Mouse (Mus musculus): ENCODE results near the gene Arpc2. TPM values are rescaled to one million over a fixed set of nuclear protein-coding genes. Genes with fewer than 3 reads are reported as not detected.

The Arpc2 gene
- polyA plus RNA-seq, 1 experiment = 281 TPM

- TF ChIP-seq CEBPB (IDR thresholded peaks at IDR 0.05; ENCODE audit: low read depth) = no peak
- no peak for TF ChIP-seq MAX (IDR thresholded peaks at IDR 0.05)
- TF ChIP-seq USF1 (IDR thresholded peaks at IDR 0.05; ENCODE audit: low read depth) = no peak
- TF ChIP-seq CTCF (IDR thresholded peaks at IDR 0.05; ENCODE audit: control insufficient read depth, insufficient read depth, insufficient read length) = no peak
These were observed 67.8 kb downstream of the Arpc2 start for GRCm38 (mm10) chr1:74303509-74304338.

GRCm38 (mm10) chr1:74304339-74304790, 68.5 kb downstream of the Arpc2 start:
- Histone ChIP-seq H3K4me3 (ENCODE audit: insufficient read depth, poor library complexity, severe bottlenecking) (peak overlapping the region; percentile 47), H3K79me3 (ENCODE audit: low read depth) (peaks cover 37% of the 10 kb centered on the region), H3K27me3 (ENCODE audit: control insufficient read depth, insufficient read depth, insufficient read length) (no peaks in the 10 kb centered on the region), H3ac (ENCODE audit: control insufficient read depth, insufficient read length, low read depth) (peak overlapping the region; percentile 91), H3K36me3 (ENCODE audit: control insufficient read depth, insufficient read depth) (no peaks in the 10 kb centered on the region), H3K79me2 (ENCODE audit: control insufficient read depth, insufficient read depth) (peaks cover 47% of the 10 kb centered on the region)
- TF ChIP-seq CEBPB (IDR thresholded peaks at IDR 0.05; ENCODE audit: low read depth) = no peak
- no peak for TF ChIP-seq MAX (IDR thresholded peaks at IDR 0.05)
- no peak for TF ChIP-seq CTCF (IDR thresholded peaks at IDR 0.05; ENCODE audit: control insufficient read depth, insufficient read depth, insufficient read length)
- TF ChIP-seq USF1 (IDR thresholded peaks at IDR 0.05; ENCODE audit: low read depth) = no peak
- TF ChIP-seq FOSL1 (IDR thresholded peaks at IDR 0.05; ENCODE audit: insufficient read depth, low read length, poor library complexity, severe bottlenecking) = no peak
- no peak for TF ChIP-seq MYOG (IDR thresholded peaks at IDR 0.05; ENCODE audit: control insufficient read depth, extremely low read depth, insufficient read length)
- no peak for TF ChIP-seq MYOD1 (IDR thresholded peaks at IDR 0.05; ENCODE audit: control insufficient read depth, insufficient read length, low read depth)

More at GRCm38 (mm10) chr1:74303509-74304338, 67.8 kb downstream of the Arpc2 start:
- Histone ChIP-seq H3K27me3 (ENCODE audit: control insufficient read depth, insufficient read depth, insufficient read length) (no peaks in the 10 kb centered on the region), H3K79me3 (ENCODE audit: low read depth) (peaks cover 40% of the 10 kb centered on the region), H3ac (ENCODE audit: control insufficient read depth, insufficient read length, low read depth) (peak overlapping the region; percentile 91), H3K79me2 (ENCODE audit: control insufficient read depth, insufficient read depth) (peaks cover 53% of the 10 kb centered on the region), H3K4me3 (ENCODE audit: insufficient read depth, poor library complexity, severe bottlenecking) (peak overlapping the region; percentile 47), H3K36me3 (ENCODE audit: control insufficient read depth, insufficient read depth) (no peaks in the 10 kb centered on the region)

- Histone ChIP-seq H3K27me3 (ENCODE audit: control insufficient read depth, insufficient read depth, insufficient read length) (no peaks in the 10 kb centered on the region), H3K79me2 (ENCODE audit: control insufficient read depth, insufficient read depth) (peaks cover 41% of the 10 kb centered on the region), H3K36me3 (ENCODE audit: control insufficient read depth, insufficient read depth) (no peaks in the 10 kb centered on the region), H3ac (ENCODE audit: control insufficient read depth, insufficient read length, low read depth) (no peak overlapping the region), H3K79me3 (ENCODE audit: low read depth) (peaks cover 31% of the 10 kb centered on the region), H3K4me3 (ENCODE audit: insufficient read depth, poor library complexity, severe bottlenecking) (no peak overlapping the region)
- TF ChIP-seq MYOD1 (IDR thresholded peaks at IDR 0.05; ENCODE audit: control insufficient read depth, insufficient read length, low read depth) (no peak), USF1 (IDR thresholded peaks at IDR 0.05; ENCODE audit: low read depth) (no peak), CEBPB (IDR thresholded peaks at IDR 0.05; ENCODE audit: low read depth) (no peak), MYOG (IDR thresholded peaks at IDR 0.05; ENCODE audit: control insufficient read depth, extremely low read depth, insufficient read length) (no peak), CTCF (IDR thresholded peaks at IDR 0.05; ENCODE audit: control insufficient read depth, insufficient read depth, insufficient read length) (no peak), FOSL1 (IDR thresholded peaks at IDR 0.05; ENCODE audit: insufficient read depth, low read length, poor library complexity, severe bottlenecking) (no peak), MAX (IDR thresholded peaks at IDR 0.05) (no peak)
These were observed 69.1 kb downstream of the Arpc2 start for GRCm38 (mm10) chr1:74304946-74305345.

- Histone ChIP-seq H3K79me3 (ENCODE audit: low read depth) (peaks cover 26% of the 10 kb centered on the region), H3K4me3 (ENCODE audit: insufficient read depth, poor library complexity, severe bottlenecking) (peak within 1 kb of the TSS; percentile 47), H3K36me3 (ENCODE audit: control insufficient read depth, insufficient read depth) (no peaks in the 10 kb centered on the region), H3K27me3 (ENCODE audit: control insufficient read depth, insufficient read depth, insufficient read length) (no peaks in the 10 kb centered on the region), H3ac (ENCODE audit: control insufficient read depth, insufficient read length, low read depth) (no peak within 1 kb of the TSS), H3K79me2 (ENCODE audit: control insufficient read depth, insufficient read depth) (peaks cover 35% of the 10 kb centered on the region)
- TF ChIP-seq CTCF (IDR thresholded peaks at IDR 0.05; ENCODE audit: control insufficient read depth, insufficient read depth, insufficient read length) = no peak
- no peak for TF ChIP-seq CEBPB (IDR thresholded peaks at IDR 0.05; ENCODE audit: low read depth)
- no peak for TF ChIP-seq MAX (IDR thresholded peaks at IDR 0.05)
- no peak for TF ChIP-seq MYOD1 (IDR thresholded peaks at IDR 0.05; ENCODE audit: control insufficient read depth, insufficient read length, low read depth)
- no peak for TF ChIP-seq MYOG (IDR thresholded peaks at IDR 0.05; ENCODE audit: control insufficient read depth, extremely low read depth, insufficient read length)
- no peak for TF ChIP-seq USF1 (IDR thresholded peaks at IDR 0.05; ENCODE audit: low read depth)
- TF ChIP-seq FOSL1 (IDR thresholded peaks at IDR 0.05; ENCODE audit: insufficient read depth, low read length, poor library complexity, severe bottlenecking) = no peak
These were observed 69.6 kb downstream of the Arpc2 start, which contains the start of gene Tmbim1 for GRCm38 (mm10) chr1:74305522-74305921. TSS of gene Tmbim1 (minus strand) at chr1:74305622.

- TF ChIP-seq CEBPB (IDR thresholded peaks at IDR 0.05; ENCODE audit: low read depth) (no peak), CTCF (IDR thresholded peaks at IDR 0.05; ENCODE audit: control insufficient read depth, insufficient read depth, insufficient read length) (no peak), USF1 (IDR thresholded peaks at IDR 0.05; ENCODE audit: low read depth) (no peak), MYOG (IDR thresholded peaks at IDR 0.05; ENCODE audit: control insufficient read depth, extremely low read depth, insufficient read length) (no peak), FOSL1 (IDR thresholded peaks at IDR 0.05; ENCODE audit: insufficient read depth, low read length, poor library complexity, severe bottlenecking) (no peak), MAX (IDR thresholded peaks at IDR 0.05) (no peak), MYOD1 (IDR thresholded peaks at IDR 0.05; ENCODE audit: control insufficient read depth, insufficient read length, low read depth) (no peak)
- Histone ChIP-seq H3K79me3 (ENCODE audit: low read depth) (peaks cover 10% of the 10 kb centered on the region), H3K4me3 (ENCODE audit: insufficient read depth, poor library complexity, severe bottlenecking) (no peak overlapping the region), H3K79me2 (ENCODE audit: control insufficient read depth, insufficient read depth) (peaks cover 19% of the 10 kb centered on the region), H3ac (ENCODE audit: control insufficient read depth, insufficient read length, low read depth) (no peak overlapping the region), H3K27me3 (ENCODE audit: control insufficient read depth, insufficient read depth, insufficient read length) (no peaks in the 10 kb centered on the region), H3K36me3 (ENCODE audit: control insufficient read depth, insufficient read depth) (no peaks in the 10 kb centered on the region)
These were observed 71.3 kb downstream of the Arpc2 start for GRCm38 (mm10) chr1:74307146-74307545.
